Mouse (Mus musculus): ENCODE measurements around the gene Slc25a22. TPM values are rescaled to one million over a fixed set of nuclear protein-coding genes. Genes with fewer than 3 reads are reported as not detected.

Slc25a22 gene
- total and polyA plus RNA-seq, 2 experiments from 2014 or later, result 132 to 141 TPM

- 59% methylated on average over 2 of the region's 2 CpGs for WGBS
- no peak for ATAC-seq
These were observed 49.7 kb downstream of the Slc25a22 start for GRCm38 (mm10) chr7:141387807-141388486.

DNA sequence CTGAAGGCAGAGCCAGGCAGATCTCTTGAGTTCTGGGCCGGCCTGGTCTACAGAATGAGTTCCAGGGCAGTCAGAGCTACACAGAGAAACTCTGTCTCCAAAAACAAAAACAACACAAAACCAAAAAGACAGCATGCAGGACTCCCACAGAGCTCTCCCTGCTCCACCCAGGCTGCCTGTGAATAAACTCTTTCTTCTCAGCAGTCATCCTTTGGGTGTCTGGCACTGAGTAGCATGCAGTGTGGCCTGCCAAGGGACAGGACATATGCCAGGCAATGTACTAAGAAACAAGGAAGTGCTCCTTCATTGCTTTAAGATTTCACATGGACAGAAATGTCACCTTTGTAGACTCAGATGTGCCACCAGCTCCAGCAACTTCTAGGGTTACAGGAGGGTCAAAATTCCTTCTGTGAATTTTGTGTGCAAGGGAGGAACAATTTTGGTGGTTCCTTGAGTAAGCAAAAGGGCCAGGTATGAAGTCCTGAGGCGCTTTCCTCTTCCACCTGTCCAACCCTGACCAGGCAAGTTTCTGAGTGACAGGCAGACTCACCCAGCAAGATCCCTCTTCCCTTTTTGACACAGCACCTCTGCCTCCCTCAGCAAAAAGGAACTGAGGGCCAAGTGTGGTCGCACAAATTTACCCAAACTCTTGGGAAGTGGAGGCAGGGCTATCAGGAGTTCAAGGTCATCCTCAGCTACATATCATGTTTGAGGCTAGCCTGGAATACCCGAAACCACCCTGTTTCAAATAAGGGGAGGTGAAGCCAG is 56.4 kb downstream of the Slc25a22 start:
- 76% methylated on average over 4 of the region's 4 CpGs for WGBS
- Histone ChIP-seq H3K27me3 (ENCODE audit: insufficient read depth, low read length) (no peaks in the 10 kb centered on the region), H3K9me3 (ENCODE audit: low read length) (no peaks in the 10 kb centered on the region), H3K4me3 (ENCODE audit: low read depth, low read length) (no peak overlapping the region), H3K27ac (ENCODE audit: low read depth, low read length) (no peak overlapping the region), H3K36me3 (ENCODE audit: insufficient read depth) (no peaks in the 10 kb centered on the region), H3K4me1 (ENCODE audit: insufficient read depth) (no peaks in the 10 kb centered on the region), H3K4me2 (ENCODE audit: low read depth) (no peak overlapping the region), H3K9ac (no peak overlapping the region)
- no peak for ATAC-seq
- no peak for TF ChIP-seq CTCF (IDR thresholded peaks at IDR 0.05; ENCODE audit: low read depth)
- no peak for DNase-seq

More at GRCm38 (mm10) chr7:141387807-141388486, 49.7 kb downstream of the Slc25a22 start:
- Histone ChIP-seq H3K4me1 (ENCODE audit: insufficient read depth) (peaks cover 4% of the 10 kb centered on the region; the same call in 1 of the 2 replicates), H3K27ac (ENCODE audit: low read depth, low read length) (no peak overlapping the region), H3K4me3 (ENCODE audit: low read depth, low read length) (no peak overlapping the region), H3K4me2 (ENCODE audit: low read depth) (no peak overlapping the region), H3K9me3 (ENCODE audit: low read length) (no peaks in the 10 kb centered on the region), H3K27me3 (ENCODE audit: insufficient read depth, low read length) (no peaks in the 10 kb centered on the region; the same call in 1 of the 2 replicates), H3K36me3 (ENCODE audit: insufficient read depth) (no peaks in the 10 kb centered on the region), H3K9ac (no peak overlapping the region)
- no peak for DNase-seq
- no peak for TF ChIP-seq CTCF (IDR thresholded peaks at IDR 0.05; ENCODE audit: low read depth)

Other genes with a start within 250 kb of the Slc25a22 start
- 103 and 149 TPM in 2 replicates for gene Hras, start 243.9 kb downstream of the Slc25a22 start, total RNA-seq (2014; rRNA removed)
- gene Hras, start 243.9 kb downstream of the Slc25a22 start, polyA plus RNA-seq (2015; fragmentation: Nextera tagmentation; extraction: Ambion mirVana), result 198 and 199 TPM in 2 replicates
- 11.1 and 11.7 TPM in 2 replicates for gene Lrrc56, start 243.7 kb downstream of the Slc25a22 start, total RNA-seq (2014; rRNA removed)
- gene Lrrc56, start 243.7 kb downstream of the Slc25a22 start, polyA plus RNA-seq (2015; fragmentation: Nextera tagmentation; extraction: Ambion mirVana), result 10.2 and 10.7 TPM in 2 replicates
- gene Lmntd2, start 223.8 kb downstream of the Slc25a22 start, total RNA-seq (2014; rRNA removed), result 0.62 TPM in 1 of 2 replicates, not detected in the other
- gene Lmntd2, start 223.8 kb downstream of the Slc25a22 start, polyA plus RNA-seq (2015; fragmentation: Nextera tagmentation; extraction: Ambion mirVana), result 0.15 and 0.33 TPM in 2 replicates
- gene Rassf7, start 222.0 kb downstream of the Slc25a22 start, total RNA-seq (2014; rRNA removed), result 13.3 and 15.8 TPM in 2 replicates
- 15.6 and 19.1 TPM in 2 replicates for gene Rassf7, start 222.0 kb downstream of the Slc25a22 start, polyA plus RNA-seq (2015; fragmentation: Nextera tagmentation; extraction: Ambion mirVana)
- 50.2 and 53.8 TPM in 2 replicates for gene Phrf1, start 209.1 kb downstream of the Slc25a22 start, total RNA-seq (2014; rRNA removed)
- gene Phrf1, start 209.1 kb downstream of the Slc25a22 start, polyA plus RNA-seq (2015; fragmentation: Nextera tagmentation; extraction: Ambion mirVana), result 26.1 and 35.8 TPM in 2 replicates
- gene Irf7, start 171.4 kb downstream of the Slc25a22 start, total RNA-seq (2014; rRNA removed), result 1.3 and 3.8 TPM in 2 replicates
- gene Irf7, start 171.4 kb downstream of the Slc25a22 start, polyA plus RNA-seq (2015; fragmentation: Nextera tagmentation; extraction: Ambion mirVana), result 3.4 and 3.7 TPM in 2 replicates
- not detected in 2 replicates for gene Cdhr5, start 161.1 kb downstream of the Slc25a22 start, total RNA-seq (2014; rRNA removed)
- not detected in 2 replicates for gene Cdhr5, start 161.1 kb downstream of the Slc25a22 start, polyA plus RNA-seq (2015; fragmentation: Nextera tagmentation; extraction: Ambion mirVana)
- not detected in 2 replicates for gene Sct, start 158.8 kb downstream of the Slc25a22 start, total RNA-seq (2014; rRNA removed)
- gene Sct, start 158.8 kb downstream of the Slc25a22 start, polyA plus RNA-seq (2015; fragmentation: Nextera tagmentation; extraction: Ambion mirVana), result 2.9 and 3.9 TPM in 2 replicates
- gene Drd4, start 145.9 kb downstream of the Slc25a22 start, total RNA-seq (2014; rRNA removed), result 0.31 and 0.38 TPM in 2 replicates
- 0.90 and 0.98 TPM in 2 replicates for gene Drd4, start 145.9 kb downstream of the Slc25a22 start, polyA plus RNA-seq (2015; fragmentation: Nextera tagmentation; extraction: Ambion mirVana)
- gene Deaf1, start 110.2 kb downstream of the Slc25a22 start, total RNA-seq (2014; rRNA removed), result 238 and 239 TPM in 2 replicates
- gene Deaf1, start 110.2 kb downstream of the Slc25a22 start, polyA plus RNA-seq (2015; fragmentation: Nextera tagmentation; extraction: Ambion mirVana), result 282 and 289 TPM in 2 replicates
- gene Tmem80, start 110.2 kb downstream of the Slc25a22 start, total RNA-seq (2014; rRNA removed), result 25.2 and 33.2 TPM in 2 replicates
- gene Tmem80, start 110.2 kb downstream of the Slc25a22 start, polyA plus RNA-seq (2015; fragmentation: Nextera tagmentation; extraction: Ambion mirVana), result 32.9 and 34.7 TPM in 2 replicates
- gene Eps8l2, start 99.0 kb downstream of the Slc25a22 start, total RNA-seq (2014; rRNA removed), result 1.0 and 1.1 TPM in 2 replicates
- 0.74 and 0.82 TPM in 2 replicates for gene Eps8l2, start 99.0 kb downstream of the Slc25a22 start, polyA plus RNA-seq (2015; fragmentation: Nextera tagmentation; extraction: Ambion mirVana)
- gene Taldo1, start 45.7 kb downstream of the Slc25a22 start, total RNA-seq (2014; rRNA removed), result 224 and 297 TPM in 2 replicates
- gene Taldo1, start 45.7 kb downstream of the Slc25a22 start, polyA plus RNA-seq (2015; fragmentation: Nextera tagmentation; extraction: Ambion mirVana), result 304 and 352 TPM in 2 replicates
- 58.9 and 65.0 TPM in 2 replicates for gene Gatd1, start 23.8 kb downstream of the Slc25a22 start, total RNA-seq (2014; rRNA removed)
- 50.5 and 56.0 TPM in 2 replicates for gene Gatd1, start 23.8 kb downstream of the Slc25a22 start, polyA plus RNA-seq (2015; fragmentation: Nextera tagmentation; extraction: Ambion mirVana)
- 83.3 and 94.7 TPM in 2 replicates for gene Cend1, start 8.4 kb downstream of the Slc25a22 start, total RNA-seq (2014; rRNA removed)
- 111 and 125 TPM in 2 replicates for gene Cend1, start 8.4 kb downstream of the Slc25a22 start, polyA plus RNA-seq (2015; fragmentation: Nextera tagmentation; extraction: Ambion mirVana)
- 2.0 and 2.2 TPM in 2 replicates for gene Pidd1, start 6.1 kb upstream of the Slc25a22 start, total RNA-seq (2014; rRNA removed)
- 2.3 and 2.4 TPM in 2 replicates for gene Pidd1, start 6.1 kb upstream of the Slc25a22 start, polyA plus RNA-seq (2015; fragmentation: Nextera tagmentation; extraction: Ambion mirVana)
- 312 and 427 TPM in 2 replicates for gene Rplp2, start 9.5 kb upstream of the Slc25a22 start, total RNA-seq (2014; rRNA removed)
- 868 and 1,034 TPM in 2 replicates for gene Rplp2, start 9.5 kb upstream of the Slc25a22 start, polyA plus RNA-seq (2015; fragmentation: Nextera tagmentation; extraction: Ambion mirVana)
- 6.2 and 7.7 TPM in 2 replicates for gene Pnpla2, start 17.3 kb upstream of the Slc25a22 start, total RNA-seq (2014; rRNA removed)
- 18.3 and 22.4 TPM in 2 replicates for gene Pnpla2, start 17.3 kb upstream of the Slc25a22 start, polyA plus RNA-seq (2015; fragmentation: Nextera tagmentation; extraction: Ambion mirVana)
- 4.5 and 7.2 TPM in 2 replicates for gene Cracr2b, start 23.2 kb upstream of the Slc25a22 start, total RNA-seq (2014; rRNA removed)
- gene Cracr2b, start 23.2 kb upstream of the Slc25a22 start, polyA plus RNA-seq (2015; fragmentation: Nextera tagmentation; extraction: Ambion mirVana), result 5.2 and 6.7 TPM in 2 replicates
- 55.8 and 62.4 TPM in 2 replicates for gene Cd151, start 29.5 kb upstream of the Slc25a22 start, total RNA-seq (2014; rRNA removed)
- 12.4 and 18.7 TPM in 2 replicates for gene Cd151, start 29.5 kb upstream of the Slc25a22 start, polyA plus RNA-seq (2015; fragmentation: Nextera tagmentation; extraction: Ambion mirVana)
- 21.1 and 24.6 TPM in 2 replicates for gene Polr2l, start 37.2 kb upstream of the Slc25a22 start, total RNA-seq (2014; rRNA removed)
- 73.2 and 74.8 TPM in 2 replicates for gene Polr2l, start 37.2 kb upstream of the Slc25a22 start, polyA plus RNA-seq (2015; fragmentation: Nextera tagmentation; extraction: Ambion mirVana)
- gene Tspan4, start 37.3 kb upstream of the Slc25a22 start, total RNA-seq (2014; rRNA removed), result 52.5 and 79.6 TPM in 2 replicates
- 54.9 and 57.9 TPM in 2 replicates for gene Tspan4, start 37.3 kb upstream of the Slc25a22 start, polyA plus RNA-seq (2015; fragmentation: Nextera tagmentation; extraction: Ambion mirVana)
- gene Chid1, start 102.0 kb upstream of the Slc25a22 start, total RNA-seq (2014; rRNA removed), result 40.5 and 42.0 TPM in 2 replicates
- gene Chid1, start 102.0 kb upstream of the Slc25a22 start, polyA plus RNA-seq (2015; fragmentation: Nextera tagmentation; extraction: Ambion mirVana), result 38.9 and 42.0 TPM in 2 replicates
- gene Ap2a2, start 124.3 kb upstream of the Slc25a22 start, total RNA-seq (2014; rRNA removed), result 154 and 187 TPM in 2 replicates
- 91.5 and 112 TPM in 2 replicates for gene Ap2a2, start 124.3 kb upstream of the Slc25a22 start, polyA plus RNA-seq (2015; fragmentation: Nextera tagmentation; extraction: Ambion mirVana)
- not detected in 2 replicates for gene Muc6, start 217.4 kb upstream of the Slc25a22 start, total RNA-seq (2014; rRNA removed)
- 0.04 and 0.07 TPM in 2 replicates for gene Muc6, start 217.4 kb upstream of the Slc25a22 start, polyA plus RNA-seq (2015; fragmentation: Nextera tagmentation; extraction: Ambion mirVana)